Comparison of ENCODE assay signal across 14 mouse cellular contexts in genomic region chr7:107509740-107510139, GRCm38 (mm10).
"Had no signal": no experiment of that assay in that cellular context is flagged by ENCODE, and none has a peak within 500 bp of the region (broad histone marks: within the 10 kb centered on the region; RNA-seq: fewer than 3 reads in every experiment).

No protein-coding gene starts in this region.

- H3K27ac ChIP-seq: midbrain, embryonic 13.5 days; midbrain, embryonic 15.5 days; neural tube, embryonic 12.5 days; stomach, embryonic 15.5 days; stomach, postnatal 0 days had no signal

- H3K36me3 ChIP-seq: midbrain, embryonic 13.5 days; midbrain, embryonic 15.5 days; neural tube, embryonic 12.5 days; stomach, embryonic 15.5 days had no signal

- H3K9me3 ChIP-seq: midbrain, embryonic 13.5 days; midbrain, embryonic 15.5 days; neural tube, embryonic 12.5 days; stomach, embryonic 15.5 days had no signal

- H3K4me2 ChIP-seq: lung, embryonic 14.5 days; midbrain, embryonic 11.5 days; midbrain, embryonic 13.5 days; midbrain, embryonic 15.5 days; neural tube, embryonic 12.5 days; stomach, embryonic 15.5 days had no signal

- H3K4me3 ChIP-seq: midbrain, embryonic 13.5 days; midbrain, embryonic 15.5 days; neural tube, embryonic 12.5 days; stomach, embryonic 15.5 days had no signal

- H3K9ac ChIP-seq: lung, embryonic 14.5 days; midbrain, embryonic 13.5 days; midbrain, embryonic 15.5 days; neural tube, embryonic 12.5 days; stomach, embryonic 15.5 days had no signal

- H3K27me3 ChIP-seq: midbrain, embryonic 13.5 days; midbrain, embryonic 15.5 days; neural tube, embryonic 12.5 days; stomach, embryonic 15.5 days had no signal

- DNase-seq: lung, adult 18-20 months; lung, embryonic 14.5 days; lung, postnatal 10 days; lung, postnatal 4 days; right cerebral cortex, postnatal 14 days; thymus, adult 2 months; thymus, postnatal 25 days; thymus, postnatal 4 days had no signal

- H3K4me1 ChIP-seq: neural tube, embryonic 12.5 days; stomach, embryonic 15.5 days had no signal

- ATAC-seq: midbrain, embryonic 13.5 days; midbrain, embryonic 15.5 days had no signal
